Mouse (Mus musculus): ENCODE measurements around the gene Phlda1.

Phlda1 gene

DNA sequence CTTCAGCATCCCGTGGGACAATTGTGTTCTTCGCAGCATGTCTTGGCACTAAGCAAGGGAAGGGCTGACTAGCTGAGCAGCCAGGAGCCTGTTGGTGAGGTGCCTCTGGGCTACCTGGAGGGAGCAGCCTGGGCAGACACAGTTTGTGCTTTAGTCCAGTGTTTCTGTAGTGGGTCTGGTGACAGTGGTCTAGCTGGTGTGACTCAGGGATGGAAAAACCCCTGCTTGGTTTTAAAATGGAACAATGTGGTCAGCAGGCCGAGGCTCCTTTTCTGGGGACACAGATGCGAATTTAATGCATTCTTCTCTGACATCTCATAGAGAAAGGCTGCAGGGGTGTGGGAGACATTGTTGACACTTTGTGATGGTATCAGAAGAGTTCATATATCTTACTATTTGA is 16.1 kb downstream of the Phlda1 start:
- in situ Hi-C loops (cut with MboI, MseI): no loop called here

DNA sequence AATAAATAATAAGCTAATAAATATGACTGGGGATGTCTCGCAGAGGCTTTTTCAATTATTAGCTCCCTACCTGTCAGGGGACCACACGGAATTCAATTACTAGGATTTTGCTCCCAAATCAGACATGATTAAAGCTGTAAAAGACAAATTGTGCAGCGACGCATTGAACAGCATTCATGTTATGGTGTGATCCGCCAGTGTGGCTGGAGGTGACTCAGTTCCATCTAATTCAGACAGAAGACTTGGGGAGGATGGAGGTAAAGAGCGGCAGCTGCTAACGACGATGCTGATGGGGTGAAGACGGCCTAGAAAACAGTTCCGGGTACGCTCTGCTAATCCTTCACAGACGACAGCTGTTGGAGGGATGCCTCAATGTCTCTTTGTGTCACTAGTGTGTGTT is 17.8 kb downstream of the Phlda1 start:
- in situ Hi-C loops (cut with MboI, MseI): no loop called here

DNA sequence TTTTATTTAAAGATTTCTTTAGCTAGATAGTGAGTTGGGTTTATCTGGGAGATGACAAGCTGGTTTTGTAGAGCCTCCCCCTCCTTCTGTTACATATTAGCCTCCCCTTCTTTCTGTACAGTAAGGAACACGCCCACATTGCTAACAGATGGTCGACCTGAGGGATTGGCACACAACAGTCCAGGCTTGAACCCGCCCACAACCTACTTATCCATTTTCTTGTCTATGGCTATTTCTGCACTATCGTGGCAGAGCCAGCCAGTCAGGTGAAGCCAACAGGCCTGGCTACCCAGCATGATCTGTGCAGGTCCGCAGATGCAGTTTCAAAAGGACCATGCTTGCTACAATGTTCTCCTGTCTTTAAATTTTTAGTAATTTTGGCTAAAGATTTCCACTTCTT is 21.0 kb downstream of the Phlda1 start:
- in situ Hi-C loops (cut with MboI, MseI): no loop called here

- in situ Hi-C loops (cut with MboI, MseI): no loop called here
Observed at GRCm38 (mm10) chr10:111527613-111528012, 21.5 kb downstream of the Phlda1 start.

- in situ Hi-C loops (cut with MboI, MseI): no loop called here
Observed at GRCm38 (mm10) chr10:111528283-111528682, 22.2 kb downstream of the Phlda1 start.

DNA sequence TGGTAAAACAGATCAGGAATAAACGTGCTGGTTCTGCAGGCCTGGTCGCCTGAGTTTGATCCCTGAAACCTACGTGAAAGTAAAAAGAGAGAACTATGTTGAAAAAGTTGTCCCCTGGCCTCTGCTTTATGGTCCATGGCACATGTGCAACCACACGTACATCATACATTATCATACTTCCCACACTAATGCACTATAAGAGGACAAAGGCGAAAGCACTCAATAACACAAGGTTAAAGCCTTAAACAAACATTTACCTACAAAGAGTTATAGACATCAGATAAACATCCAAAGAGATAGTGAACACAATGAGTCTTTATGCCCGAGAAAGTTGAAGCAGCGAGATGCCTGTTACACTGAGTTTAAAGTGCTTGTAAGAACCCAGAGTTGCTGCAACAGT is 24.3 kb downstream of the Phlda1 start:
- in situ Hi-C loops (cut with MboI, MseI): no loop called here

DNA sequence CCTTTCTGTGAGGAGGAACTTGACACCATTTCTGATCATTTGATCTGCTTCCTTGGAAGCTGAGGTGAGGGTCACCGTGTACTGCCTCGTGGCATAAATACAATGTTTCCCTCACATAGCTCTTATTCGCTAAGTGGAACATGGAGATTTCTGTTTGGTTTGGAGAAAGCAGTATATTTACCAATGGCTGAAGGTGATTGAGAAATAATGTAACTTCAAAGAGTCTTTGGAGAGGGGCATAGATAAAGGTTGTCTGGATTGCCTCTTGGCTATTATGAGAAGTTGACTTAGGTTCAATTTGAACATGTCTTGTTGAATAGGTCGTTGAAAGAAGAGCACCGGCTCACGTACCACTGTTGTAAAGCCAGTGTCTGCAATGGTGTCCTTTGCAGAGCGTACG is 28.6 kb downstream of the Phlda1 start:
- in situ Hi-C loops (cut with MboI, MseI): no loop called here

DNA sequence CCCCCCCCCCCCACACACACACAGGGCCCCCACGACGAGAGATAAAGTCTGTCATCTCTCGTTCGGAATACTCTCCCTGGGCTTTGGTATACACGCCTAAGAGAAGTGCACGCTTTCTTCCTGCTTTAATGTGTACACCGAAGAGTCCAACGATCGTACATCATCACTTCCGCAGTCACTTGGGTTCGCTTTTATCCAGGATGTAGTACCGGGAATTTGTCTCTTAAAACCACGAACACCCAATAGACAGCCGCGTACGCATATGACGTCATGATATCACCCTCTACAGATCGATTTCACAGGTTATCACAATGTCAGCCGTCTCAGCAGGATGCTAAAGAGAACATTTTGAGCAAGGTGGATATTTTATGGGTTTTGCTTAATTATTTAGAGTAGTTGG is 31.3 kb downstream of the Phlda1 start:
- in situ Hi-C loops (cut with MboI, MseI): no loop called here

GRCm38 (mm10) chr10:111539724-111540324 is 33.7 kb downstream of the Phlda1 start:
- in situ Hi-C loops (cut with MboI, MseI): no loop called here

GRCm38 (mm10) chr10:111540678-111541077 is 34.6 kb downstream of the Phlda1 start:
- in situ Hi-C loops (cut with MboI, MseI): no loop called here

GRCm38 (mm10) chr10:111543106-111543505 is 37.0 kb downstream of the Phlda1 start:
- in situ Hi-C loops (cut with MboI, MseI): no loop called here

DNA sequence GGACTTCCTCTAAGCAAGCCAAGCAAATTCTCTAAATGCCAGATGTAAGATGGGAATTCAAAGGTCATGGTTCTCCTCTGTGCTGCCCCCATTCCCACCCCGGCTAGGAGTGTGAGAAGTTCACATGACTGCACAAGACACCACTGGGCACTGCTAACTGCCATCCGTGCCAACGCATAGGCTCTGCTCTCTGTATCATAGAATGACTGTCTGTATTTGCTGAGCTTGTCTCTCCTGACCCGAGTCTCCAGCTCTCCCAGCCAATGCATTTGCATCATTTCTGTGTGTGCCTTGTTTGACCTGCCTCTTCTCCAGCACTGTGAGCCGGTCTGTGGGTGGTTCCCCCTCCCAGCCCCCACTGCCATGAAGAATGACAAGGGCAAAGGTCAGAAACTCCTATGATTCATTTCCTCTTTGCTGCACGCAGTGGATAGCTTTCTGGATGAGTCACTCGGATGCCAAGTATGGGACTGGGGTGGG is 37.7 kb downstream of the Phlda1 start:
- in situ Hi-C loops (cut with MboI, MseI): no loop called here

DNA sequence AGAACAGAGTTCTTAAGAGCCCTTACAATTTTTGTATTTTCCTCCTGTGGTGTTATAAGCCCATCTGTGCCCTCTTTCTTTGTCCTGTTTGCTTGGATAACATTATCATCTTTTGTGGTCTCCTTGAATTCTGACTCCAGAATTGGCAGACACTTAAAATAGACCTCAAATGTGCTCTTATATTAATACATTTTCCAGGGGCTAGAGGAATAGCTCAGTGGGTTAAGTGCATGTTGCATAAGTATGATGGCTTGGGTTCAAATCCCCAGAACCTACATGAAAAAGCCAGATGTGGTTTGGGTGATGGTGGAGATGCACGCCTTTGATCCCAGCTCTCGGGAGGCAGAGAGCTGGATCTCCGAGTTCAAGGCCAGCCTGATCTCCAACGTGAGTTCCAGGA is 38.2 kb downstream of the Phlda1 start:
- in situ Hi-C loops (cut with MboI, MseI): no loop called here

- in situ Hi-C loops (cut with MboI, MseI): no loop called here
Observed at GRCm38 (mm10) chr10:111545648-111546047, 39.6 kb downstream of the Phlda1 start.

DNA sequence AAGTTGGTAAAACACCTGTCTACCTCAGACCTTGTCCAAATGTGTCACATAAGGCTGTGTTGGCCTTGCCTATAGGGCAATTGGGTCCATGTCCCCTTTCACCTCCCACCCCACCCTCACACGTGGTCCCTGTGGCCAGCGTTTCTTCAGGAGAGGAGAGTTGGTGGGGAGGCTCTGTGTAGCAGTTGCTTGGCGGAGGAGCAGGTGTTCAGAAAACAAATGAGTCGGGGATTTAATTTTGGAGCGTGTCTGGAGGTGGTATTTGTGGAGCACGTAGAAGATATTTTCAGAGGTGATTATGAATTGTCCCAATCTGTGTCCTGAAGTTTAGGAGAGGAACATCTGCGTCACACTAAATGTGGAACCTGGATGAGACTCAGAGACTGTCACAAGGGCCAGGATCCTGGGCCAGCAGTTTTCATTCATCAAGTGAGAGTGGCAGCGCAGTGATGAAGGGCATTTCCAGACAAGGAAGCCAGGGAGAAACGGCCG is 41.8 kb downstream of the Phlda1 start:
- in situ Hi-C loops (cut with MboI, MseI): no loop called here

GRCm38 (mm10) chr10:111550075-111550695 is 44.1 kb downstream of the Phlda1 start:
- in situ Hi-C loops (cut with MboI, MseI): no loop called here

GRCm38 (mm10) chr10:111553695-111554094 is 47.6 kb downstream of the Phlda1 start:
- in situ Hi-C loops (cut with MboI, MseI): no loop called here

GRCm38 (mm10) chr10:111554651-111555050 is 48.6 kb downstream of the Phlda1 start:
- in situ Hi-C loops (cut with MboI, MseI): no loop called here

DNA sequence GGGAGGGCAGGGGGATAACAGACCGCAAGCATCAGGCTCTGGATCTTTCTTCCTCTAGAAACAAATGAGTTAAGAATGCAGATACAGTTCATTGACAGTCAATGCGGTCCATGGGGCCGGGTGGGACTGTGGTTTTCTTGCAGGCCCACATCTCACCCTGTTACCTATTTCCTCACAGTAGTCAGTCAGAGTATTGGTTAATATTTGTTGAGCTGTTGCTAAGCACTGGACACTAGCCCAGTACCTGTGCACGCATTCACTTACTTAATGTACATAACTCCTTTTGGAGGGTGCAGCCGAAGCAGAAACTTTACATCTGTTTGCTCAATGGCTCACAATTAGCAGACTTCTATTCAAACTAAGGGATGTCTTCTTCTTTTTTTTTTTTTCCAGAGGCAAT is 52.1 kb downstream of the Phlda1 start:
- in situ Hi-C loops (cut with MboI, MseI): no loop called here

Measured in regulatory T cell (primary cell).